Mouse (Mus musculus) heart, postnatal 0 days (tissue): ENCODE measurements around the gene Etaa1.
"Not testable (repeated sequence)": the region's sequence is repeated elsewhere in the genome, so short reads cannot be mapped to it uniquely, and the experiment has no call there.

Experiments
- CTCF ChIP-seq: IDR thresholded peaks from 2 replicates; pipeline ENCODE4 v1.5.1; 2016; ENCODE audit warnings: antibody characterized with exemption, control low read depth, low read depth
- EP300 ChIP-seq: IDR thresholded peaks from 2 replicates; pipeline ENCODE4 v1.6.1; 2016; ENCODE audit warnings: antibody characterized with exemption, low read depth

GRCm38 (mm10) chr11:17900996-17901395, 52.7 kb downstream of the Etaa1 start:
- TF ChIP-seq CTCF, EP300: not testable (repeated sequence)
